Mouse (Mus musculus) cerebellum, adult 2 months (tissue): ENCODE results near the gene Smarcd1. TPM values are rescaled to one million over a fixed set of nuclear protein-coding genes. Genes with fewer than 3 reads are reported as not detected.

Experiments
- DNase-seq, 2 experiments: peaks; one replicate each; pipeline ENCODE4 v3.0.0; 2021
- H3K27ac ChIP-seq: fragments of 200-500 bp; 2 replicates; pipeline ENCODE4 v1.5.1; 2012; ENCODE audit warnings: low read length, control low read depth, inconsistent platforms; ENCODE audit not compliant: insufficient read depth
- H3K27me3 ChIP-seq: fragments of 200-500 bp; 2 replicates; pipeline ENCODE4 v1.6.1; 2012; ENCODE audit warnings: inconsistent platforms, mild to moderate bottlenecking, low read length, moderate library complexity; ENCODE audit not compliant: control insufficient read depth, insufficient read depth
- H3K4me1 ChIP-seq: fragments of 200-500 bp; 2 replicates; pipeline ENCODE4 v1.6.1; 2011; ENCODE audit warnings: low read length; ENCODE audit not compliant: control insufficient read depth, insufficient read depth
- H3K4me3 ChIP-seq: fragments of 200-500 bp; replicated peaks from 2 replicates; pipeline ENCODE3; 2011; ENCODE audit warnings: mild to moderate bottlenecking, low read depth, low read length, control low read depth; ENCODE audit not compliant: insufficient read depth
- CTCF ChIP-seq: fragments of 200-500 bp; IDR thresholded peaks from 2 replicates; pipeline ENCODE4 v1.5.1; 2011; ENCODE audit warnings: low read depth, mild to moderate bottlenecking, control low read depth, low read length, moderate library complexity, borderline replicate concordance; ENCODE audit not compliant: insufficient read depth
- POLR2A ChIP-seq: fragments of 200-500 bp; IDR thresholded peaks from 2 replicates; pipeline ENCODE4 v1.6.1; 2011; ENCODE audit warnings: low read length, control low read depth, borderline replicate concordance; ENCODE audit not compliant: insufficient read depth
- WGBS: fragments of 180-500 bp; shearing (Covaris S2); methylation state at CpG from one replicate; pipeline ENCODE4 v1.1.7; 2018; 5-methylcytosine and 5-hydroxymethylcytosine counted together
- polyA plus RNA-seq: library from polyadenylated mRNA; depleted of rRNA; stranded (reverse); fragments of >200 nt; gene quantifications from 2 replicates; pipeline ENCODE4 v1.2.3, GENCODE M21; 2012

Gene Smarcd1
- polyA plus RNA-seq, 1 experiment: 82.3 TPM

DNA sequence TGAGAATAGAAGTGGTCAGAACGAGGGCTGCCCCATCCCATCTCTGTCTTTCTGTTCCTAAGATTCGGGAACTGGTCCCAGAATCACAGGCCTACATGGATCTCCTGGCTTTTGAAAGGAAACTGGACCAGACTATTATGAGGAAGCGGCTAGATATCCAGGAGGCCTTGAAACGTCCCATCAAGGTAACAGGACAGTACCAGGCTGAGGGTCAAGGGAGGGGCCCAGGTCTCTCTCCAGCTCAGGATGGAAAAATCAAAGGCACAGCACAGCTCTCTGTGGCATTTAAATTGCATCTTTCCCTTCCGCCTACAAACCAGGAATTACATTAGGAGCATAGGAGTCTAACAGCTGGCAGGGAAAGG is 1.7 kb downstream of the Smarcd1 start:
- Histone ChIP-seq H3K27me3 (no peaks in the 10 kb centered on the region), H3K4me1 (peaks cover 15% of the 10 kb centered on the region), H3K4me3 (no peak overlapping the region), H3K27ac (no peak overlapping the region; the same call in 1 of the 2 replicates)
- no peak for TF ChIP-seq POLR2A
- TF ChIP-seq CTCF: no peak
- 43% methylated on average over 5 of the region's 5 CpGs for WGBS
- DNase-seq: no peak

- 12% methylated on average over 23 of the region's 23 CpGs for WGBS
- Histone ChIP-seq H3K27me3 (no peaks in the 10 kb centered on the region), H3K4me1 (peaks cover 12% of the 10 kb centered on the region), H3K27ac (peak overlapping the region; percentile 72), H3K4me3 (peak overlapping the region; percentile 14)
- peak in 1 of 2 experiments; percentile 42 for DNase-seq
- no peak for TF ChIP-seq CTCF
Observed at GRCm38 (mm10) chr15:99704041-99704681, 2.2 kb downstream of the Smarcd1 start.

DNA sequence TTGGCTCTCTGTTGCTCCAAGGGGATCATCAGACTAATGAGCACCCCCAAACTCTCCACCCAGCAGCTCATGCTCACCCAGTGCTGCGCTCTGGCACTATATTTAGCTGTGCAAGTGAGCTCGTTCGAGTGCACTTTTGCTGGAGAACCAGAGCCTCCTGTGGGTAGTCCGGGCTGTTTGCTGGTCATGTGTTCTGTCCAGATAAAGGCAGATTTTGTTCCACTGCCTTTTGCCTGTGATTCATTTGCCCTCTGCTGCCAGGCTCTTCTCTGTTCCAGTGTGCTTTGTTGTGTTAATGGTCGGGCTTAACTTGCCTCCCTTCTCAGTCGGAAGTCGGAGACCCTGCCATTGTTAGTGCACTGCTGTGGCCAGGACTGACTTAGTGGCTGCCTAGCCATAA is 3.0 kb downstream of the Smarcd1 start:
- 34% methylated on average over 7 of the region's 7 CpGs for WGBS
- H3K4me3 ChIP-seq: no peak overlapping the region
- H3K27me3 ChIP-seq: no peaks in the 10 kb centered on the region
- DNase-seq: no peak
- peaks cover 12% of the 10 kb centered on the region for H3K4me1 ChIP-seq
- TF ChIP-seq CTCF (no peak), POLR2A (no peak)
- peak overlapping the region; percentile 72; the same call in 1 of the 2 replicates for H3K27ac ChIP-seq

DNA sequence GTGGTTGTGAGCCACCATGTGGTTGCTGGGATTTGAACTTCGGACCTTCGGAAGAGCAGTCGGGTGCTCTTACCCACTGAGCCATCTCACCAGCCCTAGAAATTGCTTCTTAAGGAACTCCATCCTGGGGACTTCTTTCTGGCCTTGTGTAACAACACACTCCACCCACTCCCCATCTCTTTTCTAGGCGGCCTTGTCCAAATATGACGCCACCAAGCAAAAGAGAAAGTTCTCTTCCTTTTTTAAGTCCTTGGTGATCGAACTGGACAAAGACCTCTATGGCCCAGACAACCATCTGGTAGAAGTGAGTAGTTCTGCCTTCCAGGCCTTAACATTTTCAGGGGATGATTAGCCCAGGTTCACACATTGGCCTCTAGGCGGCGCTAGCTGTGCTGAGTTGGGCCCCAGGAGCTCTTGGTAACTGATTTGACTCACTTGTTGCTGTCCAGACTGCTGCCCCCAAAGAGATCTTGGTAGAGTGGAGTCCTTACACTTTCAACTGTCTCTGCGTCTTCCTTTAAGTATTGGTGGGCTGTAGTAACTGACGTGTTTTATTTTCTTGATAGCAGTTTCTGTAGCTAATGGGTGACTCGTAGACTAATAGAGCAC is 3.6 kb downstream of the Smarcd1 start, which contains the start of gene Gm17349:
Gene Gm17349, minus strand, starts transcription at position 51 of the 609 bp plus-strand sequence.
- Histone ChIP-seq H3K4me1 (peaks cover 12% of the 10 kb centered on the region), H3K4me3 (peak within 1 kb of the TSS; percentile 14), H3K27ac (peak within 1 kb of the TSS; percentile 72), H3K27me3 (no peaks in the 10 kb centered on the region)
- TF ChIP-seq POLR2A: no peak
- peak; percentile 86 for TF ChIP-seq CTCF
- DNase-seq: peak; percentile 66 to 73
- 61% methylated on average over 11 of the region's 11 CpGs for WGBS

GRCm38 (mm10) chr15:99708176-99708575 is 6.2 kb downstream of the Smarcd1 start:
- no peak overlapping the region for H3K27ac ChIP-seq
- WGBS: 90% methylated on average over 13 of the region's 13 CpGs
- DNase-seq: no peak

DNA sequence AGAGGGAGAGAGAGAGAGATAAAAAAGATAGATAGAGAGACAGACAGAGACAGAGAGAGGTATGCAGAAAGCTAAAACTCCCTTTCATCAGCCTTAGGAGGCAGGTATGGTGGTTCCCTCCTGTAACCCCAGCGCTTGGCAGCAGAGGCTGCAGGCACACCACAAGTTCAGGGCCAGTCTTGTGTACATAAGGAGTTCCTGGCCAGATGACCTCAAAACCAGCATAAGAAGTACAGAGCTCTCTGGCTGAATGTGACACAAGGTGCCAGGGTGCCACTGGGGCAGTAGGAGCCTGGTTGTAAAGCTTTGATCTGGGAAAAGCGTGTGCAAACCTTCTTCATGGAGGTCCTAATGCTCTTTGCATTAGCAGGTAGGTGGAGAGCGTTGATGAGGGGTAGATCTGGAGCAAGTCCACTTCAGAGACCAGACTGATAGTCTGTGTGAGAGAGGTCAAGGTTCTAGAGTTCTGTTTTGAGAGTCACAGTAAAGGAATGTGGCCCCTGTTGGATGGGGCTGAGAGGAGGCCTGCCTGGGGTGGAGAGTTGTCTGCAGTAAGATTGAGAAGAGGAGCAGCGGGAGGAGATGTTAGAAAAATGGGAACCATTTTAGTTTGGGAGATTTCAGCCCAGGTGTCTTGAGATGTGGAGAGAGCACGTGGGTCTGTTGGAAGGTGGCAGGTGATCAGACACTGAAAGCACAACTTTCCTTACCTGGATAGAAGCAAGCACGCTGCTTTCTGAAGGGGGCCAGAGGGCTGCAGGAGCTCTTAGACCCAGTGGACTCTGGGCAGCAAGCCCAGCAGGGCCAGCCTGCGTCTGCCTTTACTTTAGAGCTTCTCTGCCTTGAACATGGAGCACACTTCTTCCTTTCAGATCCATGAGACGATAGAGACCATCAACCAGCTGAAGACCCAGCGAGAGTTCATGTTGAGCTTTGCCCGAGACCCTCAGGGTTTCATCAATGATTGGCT is 8.6 kb downstream of the Smarcd1 start:
- DNase-seq: no peak
- 81% methylated on average over 10 of the region's 10 CpGs for WGBS
- H3K4me1 ChIP-seq: peaks cover 10% of the 10 kb centered on the region
- H3K4me3 ChIP-seq: no peak overlapping the region
- H3K27me3 ChIP-seq: no peaks in the 10 kb centered on the region
- TF ChIP-seq POLR2A (no peak), CTCF (no peak)
- no peak overlapping the region for H3K27ac ChIP-seq

More at GRCm38 (mm10) chr15:99708176-99708575, 6.2 kb downstream of the Smarcd1 start:
- no peak overlapping the region for H3K4me3 ChIP-seq
- H3K27me3 ChIP-seq: no peaks in the 10 kb centered on the region
- no peak for TF ChIP-seq CTCF
- no peak for TF ChIP-seq POLR2A
- peaks cover 11% of the 10 kb centered on the region for H3K4me1 ChIP-seq

- no peak overlapping the region for H3K4me3 ChIP-seq
- no peak for DNase-seq
- no peak overlapping the region for H3K27ac ChIP-seq
- no peak for TF ChIP-seq POLR2A
- TF ChIP-seq CTCF: no peak
- H3K27me3 ChIP-seq: no peaks in the 10 kb centered on the region
- WGBS: 77% methylated on average over 3 of the region's 3 CpGs
- H3K4me1 ChIP-seq: peaks cover 20% of the 10 kb centered on the region
Observed at GRCm38 (mm10) chr15:99711491-99711890, 9.6 kb downstream of the Smarcd1 start.
